Mouse (Mus musculus) MEL (cell line): ENCODE data around the gene Rab11fip3. TPM values are rescaled to one million over a fixed set of nuclear protein-coding genes. Genes with fewer than 3 reads are reported as not detected.

ENCODE experiments used
- DNase-seq: peaks from one replicate; pipeline ENCODE4 v3.0.0; 2011; ENCODE audit warnings: low read depth, low spot score
- H3K27ac ChIP-seq: 2 replicates; pipeline ENCODE4 v1.5.1; 2012; ENCODE audit warnings: low read depth, mild to moderate bottlenecking, control low read depth, low read length, moderate library complexity; ENCODE audit not compliant: control insufficient read depth
- H3K27me3 ChIP-seq, 2 experiments: fragments of 150-350 bp in 1 of 2; sonication (generic) in 1 of 2; 2 replicates each; pipeline ENCODE4 v1.6.1; 2012; ENCODE audit warnings: low read length in 2 of 2, mild to moderate bottlenecking in 2 of 2, improper control_type of control experiment in 1 of 2, moderate library complexity in 1 of 2; ENCODE audit not compliant: insufficient read depth in 2 of 2, control insufficient read depth in 1 of 2
- H3K36me3 ChIP-seq, 2 experiments: 2 replicates each; pipeline ENCODE4 v1.6.1; 2012 to 2014; ENCODE audit warnings: low read length in 2 of 2, improper control_type of control experiment in 1 of 2, inconsistent platforms in 1 of 2, mild to moderate bottlenecking in 1 of 2; ENCODE audit not compliant: insufficient read depth in 2 of 2, control insufficient read depth in 1 of 2
- H3K4me1 ChIP-seq, 2 experiments: fragments of 150-350 bp in 1 of 2; sonication (generic) in 1 of 2; 2 replicates each; pipeline ENCODE4 v1.6.1; 2012; ENCODE audit warnings: low read length in 2 of 2, improper control_type of control experiment in 1 of 2, mild to moderate bottlenecking in 1 of 2; ENCODE audit not compliant: insufficient read depth in 2 of 2, control insufficient read depth in 1 of 2
- H3K4me3 ChIP-seq, 2 experiments: fragments of 150-350 bp in 1 of 2; sonication (generic) in 1 of 2; 2 replicates each; pipeline ENCODE4 v1.5.1; 2012; ENCODE audit warnings: low read depth in 2 of 2, low read length in 2 of 2, mild to moderate bottlenecking in 2 of 2, moderate library complexity in 2 of 2, control low read depth in 1 of 2, improper control_type of control experiment in 1 of 2; ENCODE audit not compliant: control insufficient read depth in 1 of 2, insufficient read depth in 1 of 2
- H3K79me2 ChIP-seq: 2 replicates; pipeline ENCODE4 v1.6.1; 2012; ENCODE audit warnings: mild to moderate bottlenecking, low read length, moderate library complexity; ENCODE audit not compliant: control insufficient read depth, poor library complexity, insufficient read depth
- H3K9ac ChIP-seq: 2 replicates; pipeline ENCODE4 v1.6.1; 2012; ENCODE audit warnings: low read depth, mild to moderate bottlenecking, control low read depth, low read length, moderate library complexity; ENCODE audit not compliant: control insufficient read depth, poor library complexity, severe bottlenecking
- H3K9me3 ChIP-seq: fragments of 150-350 bp; sonication (generic); replicated peaks from 2 replicates; pipeline ENCODE4 v1.6.1; 2012; ENCODE audit warnings: mild to moderate bottlenecking, low read length, improper control_type of control experiment, moderate library complexity; ENCODE audit not compliant: insufficient read depth
- BHLHE40 ChIP-seq: IDR thresholded peaks from 2 replicates; pipeline ENCODE4 v1.6.1; 2012; ENCODE audit warnings: low read depth, mild to moderate bottlenecking, inconsistent platforms, low read length, improper control_type of control experiment, borderline replicate concordance
- CHD1 ChIP-seq: IDR thresholded peaks from 2 replicates; pipeline ENCODE4 v1.6.1; 2012; ENCODE audit warnings: low read depth, mild to moderate bottlenecking, inconsistent platforms, low read length, improper control_type of control experiment
- CHD2 ChIP-seq: IDR thresholded peaks from 2 replicates; pipeline ENCODE4 v1.6.1; 2011; ENCODE audit warnings: low read length, improper control_type of control experiment
- E2F4 ChIP-seq: IDR thresholded peaks from 2 replicates; pipeline ENCODE4 v1.6.1; 2011; ENCODE audit warnings: low read depth, low read length, improper control_type of control experiment, borderline replicate concordance
- ETS1 ChIP-seq: IDR thresholded peaks from 2 replicates; pipeline ENCODE4 v1.6.1; 2012; ENCODE audit warnings: low read depth, mild to moderate bottlenecking, inconsistent platforms, low read length, improper control_type of control experiment, moderate library complexity
- GABPA ChIP-seq: IDR thresholded peaks from 2 replicates; pipeline ENCODE4 v1.6.1; 2012; ENCODE audit warnings: low read depth, mild to moderate bottlenecking, inconsistent platforms, low read length, improper control_type of control experiment, moderate library complexity
- GATA1 ChIP-seq: IDR thresholded peaks from 2 replicates; pipeline ENCODE4 v1.6.1; 2011; ENCODE audit warnings: low read depth, low read length, improper control_type of control experiment
- HCFC1 ChIP-seq: IDR thresholded peaks from 2 replicates; pipeline ENCODE4 v1.6.1; 2012; ENCODE audit warnings: low read depth, mild to moderate bottlenecking, inconsistent platforms, low read length, improper control_type of control experiment, moderate library complexity
- KAT2A ChIP-seq: conservative IDR thresholded peaks from 2 replicates; pipeline ENCODE4 v1.6.1; 2012; ENCODE audit warnings: low read depth, low read length, improper control_type of control experiment, inconsistent platforms
- MAFK ChIP-seq: IDR thresholded peaks from 2 replicates; pipeline ENCODE4 v1.6.1; 2011; ENCODE audit warnings: low read depth, mild to moderate bottlenecking, low read length, improper control_type of control experiment, borderline replicate concordance
- MAX ChIP-seq: IDR thresholded peaks from 2 replicates; pipeline ENCODE4 v1.6.1; 2011; ENCODE audit warnings: low read length, improper control_type of control experiment
- MEF2A ChIP-seq: IDR thresholded peaks from 2 replicates; pipeline ENCODE4 v1.6.1; 2014; ENCODE audit warnings: low read depth, mild to moderate bottlenecking, inconsistent platforms, low read length, improper control_type of control experiment; ENCODE audit not compliant: poor library complexity, insufficient replicate concordance, severe bottlenecking; ENCODE audit errors: extremely low read depth
- MXI1 ChIP-seq: IDR thresholded peaks from 2 replicates; pipeline ENCODE4 v1.6.1; 2011; ENCODE audit warnings: mild to moderate bottlenecking, low read depth, low read length, improper control_type of control experiment
- MYB ChIP-seq: IDR thresholded peaks from 2 replicates; pipeline ENCODE4 v1.6.1; 2011; ENCODE audit warnings: mild to moderate bottlenecking, low read depth, low read length, improper control_type of control experiment
- NELFE ChIP-seq: IDR thresholded peaks from 2 replicates; pipeline ENCODE4 v1.6.1; 2011; ENCODE audit warnings: low read depth, low read length, improper control_type of control experiment
- POLR2A ChIP-seq, 2 experiments: IDR thresholded peaks; 2 replicates each; pipeline ENCODE4 v1.6.1; 2011 to 2012; ENCODE audit warnings: low read length in 2 of 2, mild to moderate bottlenecking in 2 of 2, control low read depth in 1 of 2, improper control_type of control experiment in 1 of 2, low read depth in 1 of 2, moderate library complexity in 1 of 2; ENCODE audit not compliant: control insufficient read depth in 1 of 2, insufficient read depth in 1 of 2, poor library complexity in 1 of 2
- RAD21 ChIP-seq: IDR thresholded peaks from 2 replicates; pipeline ENCODE4 v1.6.1; 2011; ENCODE audit warnings: mild to moderate bottlenecking, low read depth, low read length, improper control_type of control experiment
- SIN3A ChIP-seq: IDR thresholded peaks from 2 replicates; pipeline ENCODE4 v1.6.1; 2012; ENCODE audit warnings: low read length, improper control_type of control experiment, inconsistent platforms
- TAL1 ChIP-seq: IDR thresholded peaks from 2 replicates; pipeline ENCODE4 v1.6.1; 2012; ENCODE audit warnings: mild to moderate bottlenecking, inconsistent platforms, low read length, moderate library complexity, mixed read lengths
- TBP ChIP-seq: IDR thresholded peaks from 2 replicates; pipeline ENCODE4 v1.8.0; 2011; ENCODE audit warnings: low read depth, low read length, improper control_type of control experiment
- TCF12 ChIP-seq: IDR thresholded peaks from 2 replicates; pipeline ENCODE4 v1.6.1; 2014; ENCODE audit warnings: low read depth, mild to moderate bottlenecking, inconsistent platforms, low read length, improper control_type of control experiment, moderate library complexity
- UBTF ChIP-seq: IDR thresholded peaks from 2 replicates; pipeline ENCODE4 v1.6.1; 2012; ENCODE audit warnings: low read depth, mild to moderate bottlenecking, inconsistent platforms, low read length, improper control_type of control experiment, moderate library complexity, borderline replicate concordance; ENCODE audit not compliant: insufficient read depth
- USF1 ChIP-seq: IDR thresholded peaks from 2 replicates; pipeline ENCODE4 v1.6.1; 2014; ENCODE audit warnings: low read depth, mild to moderate bottlenecking, inconsistent platforms, low read length, improper control_type of control experiment, moderate library complexity
- USF2 ChIP-seq, 2 experiments: IDR thresholded peaks; 2 replicates each; pipeline ENCODE4 v1.6.1; 2011 to 2012; ENCODE audit warnings: improper control_type of control experiment in 2 of 2, low read length in 2 of 2, borderline replicate concordance in 1 of 2, inconsistent platforms in 1 of 2, low read depth in 1 of 2, mild to moderate bottlenecking in 1 of 2; ENCODE audit not compliant: insufficient read depth in 1 of 2
- ZKSCAN1 ChIP-seq: IDR thresholded peaks from 2 replicates; pipeline ENCODE4 v1.6.1; 2012; ENCODE audit warnings: low read depth, mild to moderate bottlenecking, inconsistent platforms, low read length, improper control_type of control experiment, moderate library complexity
- polyA plus RNA-seq, 2 experiments: library from polyadenylated mRNA; stranded (reverse) in 1 of 2; unstranded in 1 of 2; fragments of >175 nt in 1 of 2; fragments of >200 nt in 1 of 2; gene quantifications; 2 replicates each; pipeline versions ENCODE4 v1.2.1 to v1.2.4; 2012; ENCODE audit warnings: low replicate concordance in 2 of 2, low read depth in 1 of 2; ENCODE audit not compliant: insufficient read length in 2 of 2, insufficient read depth in 1 of 2, missing spikeins in 1 of 2
- total RNA-seq: library from RNA; depleted of rRNA; stranded (reverse); fragments of 300-350 nt; gene quantifications from 2 replicates; pipeline ENCODE4 v1.2.3, GENCODE M21; 2012

Rab11fip3 gene
- total and polyA plus RNA-seq, 3 experiments: 3.2 to 18.9 TPM; not detected in 1

DNA sequence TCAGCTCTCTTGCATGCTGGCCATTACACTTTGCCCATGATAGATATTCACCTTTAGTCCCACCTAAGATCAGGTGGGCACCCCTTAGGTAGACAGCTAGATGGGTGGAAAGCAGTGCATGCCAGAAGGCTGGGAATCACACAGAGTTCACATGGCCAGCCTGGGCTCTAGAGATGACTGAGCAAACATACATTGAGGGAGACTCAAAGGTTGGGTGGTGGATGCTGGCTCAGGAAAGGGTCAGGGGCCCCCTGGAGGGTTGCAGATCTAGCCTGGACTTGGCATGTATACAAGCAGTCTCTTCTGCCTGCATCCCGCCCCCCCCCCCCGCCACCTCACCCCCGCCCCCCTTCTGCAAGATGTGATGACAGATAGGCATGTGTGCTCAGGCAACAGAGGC, 118.6 kb downstream of the Rab11fip3 start:
- no peak for TF ChIP-seq GABPA
- no peak for TF ChIP-seq RAD21
- no peak for TF ChIP-seq MYB
- no peak for TF ChIP-seq MAX
- TF ChIP-seq HCFC1: no peak
- no peak for TF ChIP-seq KAT2A
- TF ChIP-seq ZKSCAN1: no peak
- no peak for TF ChIP-seq UBTF
- no peak for TF ChIP-seq TCF12
- no peak for TF ChIP-seq MEF2A
- no peak for TF ChIP-seq E2F4
- TF ChIP-seq NELFE: no peak
- no peak for TF ChIP-seq MAFK
- TF ChIP-seq, all 39 proteins: peak for 0
- no peaks in the 10 kb centered on the region for H3K27me3 ChIP-seq
- H3K4me1 ChIP-seq: peaks cover 0 to 9% of the 10 kb centered on the region in 2 experiments; a peak in 1 of 4 replicates
- H3K36me3 ChIP-seq: peaks cover 0 to 5% of the 10 kb centered on the region in 2 experiments; a peak in 1 of 4 replicates
- no peak for DNase-seq
- no peak overlapping the region for H3K9ac ChIP-seq
- H3K79me2 ChIP-seq: no peaks in the 10 kb centered on the region
- no peaks in the 10 kb centered on the region for H3K9me3 ChIP-seq
- H3K4me3 ChIP-seq: no peak overlapping the region
- H3K27ac ChIP-seq: no peak overlapping the region

DNA sequence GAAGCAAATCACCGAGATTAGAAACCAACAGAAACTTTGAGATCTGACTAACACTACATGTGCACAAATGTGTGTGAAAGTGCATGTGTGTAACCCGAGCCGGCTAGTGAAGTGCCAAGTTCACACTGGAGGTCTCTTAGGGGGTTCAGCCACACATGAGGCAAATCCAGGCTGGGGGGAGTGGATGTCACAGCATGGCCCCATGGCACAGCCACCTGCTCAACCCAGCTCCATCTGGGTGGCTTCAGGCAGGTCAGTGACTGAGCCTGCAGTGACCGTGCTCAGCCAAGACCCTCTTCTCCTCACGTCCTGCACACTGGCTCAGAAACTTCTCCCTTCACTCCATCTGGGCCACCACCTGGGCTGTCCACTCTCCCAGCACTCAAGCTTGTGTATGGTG, 119.4 kb downstream of the Rab11fip3 start:
- Histone ChIP-seq H3K4me1 (peaks cover 0 to 12% of the 10 kb centered on the region in 2 experiments; a peak in 2 of 4 replicates), H3K36me3 (peaks cover 0 to 5% of the 10 kb centered on the region in 2 experiments; a peak in 1 of 4 replicates), H3K27me3 (no peaks in the 10 kb centered on the region), H3K9ac (no peak overlapping the region), H3K79me2 (no peaks in the 10 kb centered on the region), H3K27ac (no peak overlapping the region), H3K9me3 (no peaks in the 10 kb centered on the region), H3K4me3 (no peak overlapping the region)
- DNase-seq: no peak
- no peak for TF ChIP-seq TCF12
- TF ChIP-seq TAL1: no peak
- TF ChIP-seq USF2 (IDR thresholded peaks at IDR 0.05; ENCODE audit: borderline replicate concordance in 1 of 2, insufficient read depth in 1 of 2, low read depth in 1 of 2, low read length in 2 of 2): no peak
- no peak for TF ChIP-seq POLR2A (IDR thresholded peaks at IDR 0.05; ENCODE audit: control insufficient read depth in 1 of 2, insufficient read depth in 1 of 2, low read depth in 1 of 2, low read length in 2 of 2, poor library complexity in 1 of 2)
- TF ChIP-seq BHLHE40: no peak
- TF ChIP-seq MAX: no peak
- TF ChIP-seq NELFE: no peak
- TF ChIP-seq MXI1: no peak
- TF ChIP-seq CHD2: no peak
- TF ChIP-seq ETS1: no peak
- no peak for TF ChIP-seq MYB
- TF ChIP-seq TBP: no peak
- no peak for TF ChIP-seq RAD21
- no peak for TF ChIP-seq SIN3A
- no peak for TF ChIP-seq CHD1
- no peak for TF ChIP-seq UBTF
- no peak for TF ChIP-seq GATA1
- TF ChIP-seq USF1: no peak
- TF ChIP-seq GABPA: no peak
